Mouse (Mus musculus) mouse embryonic stem cell (cell line): ENCODE measurements around the gene Scly.

ENCODE experiments used
- in situ Hi-C, 2 experiments: fragments of 300-500 bp; cut with MboI; formaldehyde crosslinking; loops; 1 replicate in 1 of 2; 3 replicates in 1 of 2; pipeline ENCODE4 v1.14.3; 2019 to 2020; ENCODE audit warnings: low sequenced_read_pairs in 2 of 2, low pct_unique_long_range_greater_than_20kb in 1 of 2, mixed read lengths in 1 of 2; ENCODE audit not compliant: unreplicated experiment in 1 of 2

Scly gene

DNA sequence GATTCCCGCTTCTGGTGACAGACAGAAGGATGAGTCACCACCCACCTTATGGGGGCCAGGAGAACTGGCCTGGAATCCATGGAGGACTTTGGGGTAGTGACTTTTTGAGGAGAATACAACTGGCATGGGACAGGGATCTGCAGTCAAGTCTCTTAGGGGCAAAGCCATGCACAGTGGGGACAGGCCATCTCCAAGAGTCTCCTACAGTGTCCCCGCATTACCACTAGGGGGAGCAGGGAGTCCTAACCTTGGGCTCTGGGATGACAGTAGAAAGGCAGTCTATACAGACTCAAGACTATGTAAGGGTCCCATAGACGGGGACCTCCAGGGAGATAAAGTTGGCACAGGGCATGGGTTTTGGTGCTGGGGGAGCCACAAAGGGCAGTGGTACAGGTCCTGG is 48.8 kb downstream of the Scly start:
- in situ Hi-C loops, result no loop called here

DNA sequence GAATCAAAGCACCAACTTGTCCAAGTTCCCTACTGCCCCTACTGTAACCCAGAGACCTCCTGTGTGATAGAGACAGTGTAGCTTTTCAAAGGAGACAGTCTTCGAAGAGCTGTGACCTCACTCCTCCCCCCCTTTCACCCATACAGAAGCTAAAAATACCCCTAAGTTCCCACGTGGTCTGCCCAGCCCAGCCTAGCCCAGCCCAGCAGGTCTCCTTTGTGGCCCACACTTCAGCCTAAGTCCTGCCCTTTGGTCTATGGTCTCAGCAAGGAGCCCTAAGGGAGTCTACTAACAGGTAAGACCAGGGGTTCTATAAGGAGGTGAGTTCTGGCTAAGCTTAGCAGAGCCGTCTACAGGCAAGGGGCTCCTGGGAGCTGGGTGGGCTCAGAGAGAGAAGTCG is 52.7 kb downstream of the Scly start, which contains the start of gene Klhl30:
Gene Klhl30, plus strand, starts transcription at position 176 of the 400 bp plus-strand sequence.
- in situ Hi-C loops, result no loop called here

- in situ Hi-C loops, result no loop called here
These were observed 53.1 kb downstream of the Scly start for GRCm38 (mm10) chr1:91351249-91351648.

DNA sequence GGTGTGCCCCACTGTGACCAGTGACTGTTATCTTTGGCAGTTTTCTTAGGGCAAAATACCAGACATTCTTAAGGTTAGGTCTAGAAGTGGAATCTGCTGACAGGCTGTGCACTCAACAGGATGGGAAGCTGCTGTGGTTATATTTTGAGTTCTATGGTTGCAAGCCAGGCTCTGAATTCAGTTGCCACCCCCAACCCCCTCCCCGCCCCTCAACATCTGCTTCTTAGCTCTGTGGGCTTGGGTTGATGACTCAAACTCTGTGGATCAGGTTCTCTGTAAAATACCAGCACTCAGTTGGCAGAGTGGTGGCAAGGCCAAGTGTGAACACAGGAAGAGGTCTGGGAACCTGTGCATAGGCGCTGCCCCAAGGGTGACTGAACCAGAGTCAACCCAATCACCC is 54.1 kb downstream of the Scly start:
- in situ Hi-C loops, result no loop called here

GRCm38 (mm10) chr1:91356105-91356504 is 58.0 kb downstream of the Scly start:
- in situ Hi-C loops, result no loop called here

DNA sequence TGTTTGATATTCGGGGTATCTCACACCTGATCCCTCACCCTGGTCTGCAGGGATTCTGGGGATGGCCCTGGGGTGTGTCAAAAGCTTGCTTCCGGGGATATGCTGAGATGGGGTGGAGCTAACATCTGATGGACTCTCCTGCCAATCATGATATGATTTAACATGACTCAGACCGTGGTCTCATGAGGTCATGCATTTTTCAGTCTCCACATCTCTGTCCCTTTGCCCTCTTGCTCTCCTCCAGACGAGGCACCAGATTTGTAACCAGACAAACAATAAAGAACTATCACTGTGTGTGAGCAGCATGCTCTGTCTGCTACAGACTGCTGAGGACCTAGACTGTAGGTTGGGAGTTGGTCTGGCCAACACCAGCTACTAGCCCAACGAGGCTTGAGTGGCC is 64.0 kb downstream of the Scly start:
- in situ Hi-C loops, result no loop called here

GRCm38 (mm10) chr1:91364822-91365644 is 66.9 kb downstream of the Scly start:
- in situ Hi-C loops, result no loop called here

- in situ Hi-C loops, result no loop called here
These were observed 67.7 kb downstream of the Scly start for GRCm38 (mm10) chr1:91365816-91366214.

GRCm38 (mm10) chr1:91366215-91367108 is 68.3 kb downstream of the Scly start, which contains the start of gene Erfe:
Erfe (plus strand) TSS chr1:91366430.
- in situ Hi-C loops, result no loop called here

- in situ Hi-C loops, result no loop called here
These were observed 69.2 kb downstream of the Scly start for GRCm38 (mm10) chr1:91367295-91367694.

GRCm38 (mm10) chr1:91369408-91369807 is 71.3 kb downstream of the Scly start:
- in situ Hi-C loops, result no loop called here

- in situ Hi-C loops, result no loop called here
These were observed 71.9 kb downstream of the Scly start for GRCm38 (mm10) chr1:91370055-91370454.
